In the genomic region with DNA sequence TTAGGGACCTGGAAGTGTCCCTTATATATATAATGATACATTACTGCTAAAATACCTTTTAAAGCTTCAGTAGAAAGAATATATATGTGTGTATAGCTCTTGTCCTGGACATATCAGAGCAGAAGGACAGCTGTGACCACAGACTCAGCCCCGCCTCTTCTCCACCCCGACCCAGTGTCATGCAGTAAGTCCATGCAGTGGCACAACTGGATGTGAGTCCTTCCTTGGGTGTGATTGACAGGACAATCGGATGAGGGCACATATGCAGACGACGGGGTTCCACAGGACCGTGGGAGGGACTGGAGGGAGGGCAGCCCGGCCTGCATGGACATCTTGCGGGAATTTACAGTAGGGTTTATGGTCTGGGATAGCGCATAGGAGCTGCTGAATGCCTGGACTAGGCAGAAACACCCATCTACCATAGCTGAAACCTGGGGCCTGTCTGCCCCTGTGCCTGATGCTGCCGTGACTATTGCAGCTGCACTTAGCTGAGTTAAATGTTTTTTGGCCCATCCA, we compare ENCODE assay signal across 20 mouse cellular contexts.
DNase-seq lines count a peak whose midpoint lies in the region; ATAC-seq and TF ChIP-seq lines count a peak whose summit lies in the region.
"Had no signal": no experiment of that assay in that cellular context is flagged by ENCODE, and none has a peak within 500 bp of the region (broad histone marks: within the 10 kb centered on the region; RNA-seq: fewer than 3 reads in every experiment).

No protein-coding gene starts in this region.

- no peaks in the 10 kb centered on the region for H3K27me3 ChIP-seq in hindbrain, postnatal 0 days (ENCODE audit: insufficient read depth, low read length)
- no peaks in the 10 kb centered on the region for H3K27me3 ChIP-seq in hindbrain, embryonic 16.5 days (replicated peaks; ENCODE audit: control insufficient read depth, insufficient read depth, low read length)
- H3K27me3 ChIP-seq in midbrain, embryonic 11.5 days (ENCODE audit: control insufficient read depth, insufficient read depth, low read length): no peaks in the 10 kb centered on the region
- H3K27me3 ChIP-seq in midbrain, embryonic 10.5 days (ENCODE audit: low read depth, poor library complexity, severe bottlenecking): peaks cover 46% of the 10 kb centered on the region
- no peaks in the 10 kb centered on the region for H3K27me3 ChIP-seq in embryonic facial prominence, embryonic 15.5 days
- H3K27me3 ChIP-seq in midbrain, embryonic 15.5 days (replicated peaks): no peaks in the 10 kb centered on the region
- H3K27me3 ChIP-seq: embryonic facial prominence, embryonic 12.5 days; forebrain, embryonic 12.5 days; lung, embryonic 15.5 days had no signal

- no peak overlapping the region for H3K4me2 ChIP-seq in hindbrain, postnatal 0 days (ENCODE audit: low read depth, low read length)
- H3K4me2 ChIP-seq in hindbrain, embryonic 16.5 days (ENCODE audit: low read length): no peak overlapping the region
- H3K4me2 ChIP-seq in midbrain, embryonic 11.5 days: no peak overlapping the region
- no peak overlapping the region for H3K4me2 ChIP-seq in embryonic facial prominence, embryonic 15.5 days (replicated peaks)
- H3K4me2 ChIP-seq in midbrain, embryonic 15.5 days: no peak overlapping the region
- H3K4me2 ChIP-seq: embryonic facial prominence, embryonic 12.5 days; forebrain, embryonic 12.5 days; lung, embryonic 15.5 days had no signal

- WGBS in hindbrain, postnatal 0 days: 93% methylated on average over 10 of the region's 10 CpGs
- WGBS in hindbrain, embryonic 16.5 days: 92% methylated on average over 10 of the region's 10 CpGs
- 93% methylated on average over 10 of the region's 10 CpGs for WGBS in midbrain, embryonic 11.5 days
- 95% methylated on average over 10 of the region's 10 CpGs for WGBS in midbrain, embryonic 10.5 days
- WGBS in embryonic facial prominence, embryonic 15.5 days: 93% methylated on average over 10 of the region's 10 CpGs
- 91% methylated on average over 10 of the region's 10 CpGs for WGBS in midbrain, embryonic 15.5 days

- H3K4me3 ChIP-seq in hindbrain, postnatal 0 days (ENCODE audit: low read length): no peak overlapping the region
- no peak overlapping the region for H3K4me3 ChIP-seq in hindbrain, embryonic 16.5 days (ENCODE audit: low read length)
- H3K4me3 ChIP-seq in midbrain, embryonic 11.5 days (ENCODE audit: low read depth, low read length): no peak overlapping the region
- no peak overlapping the region for H3K4me3 ChIP-seq in midbrain, embryonic 10.5 days
- H3K4me3 ChIP-seq in embryonic facial prominence, embryonic 15.5 days (replicated peaks): no peak overlapping the region
- H3K4me3 ChIP-seq in midbrain, embryonic 15.5 days: no peak overlapping the region
- H3K4me3 ChIP-seq: embryonic facial prominence, embryonic 12.5 days; forebrain, embryonic 12.5 days; heart, adult 2 months; left cerebral cortex, adult 2 months; lung, embryonic 15.5 days had no signal

- H3K9me3 ChIP-seq in hindbrain, postnatal 0 days (ENCODE audit: low read length): no peaks in the 10 kb centered on the region
- H3K9me3 ChIP-seq in hindbrain, embryonic 16.5 days (ENCODE audit: control insufficient read depth, low read length): no peaks in the 10 kb centered on the region
- H3K9me3 ChIP-seq in midbrain, embryonic 11.5 days (ENCODE audit: control insufficient read depth, low read length): no peaks in the 10 kb centered on the region
- peaks cover 5% of the 10 kb centered on the region; the same call in 1 of the 2 replicates for H3K9me3 ChIP-seq in midbrain, embryonic 10.5 days (replicated peaks)
- no peaks in the 10 kb centered on the region for H3K9me3 ChIP-seq in embryonic facial prominence, embryonic 15.5 days (replicated peaks)
- H3K9me3 ChIP-seq in midbrain, embryonic 15.5 days: no peaks in the 10 kb centered on the region
- H3K9me3 ChIP-seq: embryonic facial prominence, embryonic 12.5 days; forebrain, embryonic 12.5 days; lung, embryonic 15.5 days had no signal

- no peak overlapping the region for H3K27ac ChIP-seq in hindbrain, postnatal 0 days
- H3K27ac ChIP-seq in hindbrain, embryonic 16.5 days (ENCODE audit: low read depth, low read length): no peak overlapping the region
- no peak overlapping the region for H3K27ac ChIP-seq in midbrain, embryonic 11.5 days (ENCODE audit: low read depth, low read length)
- no peak overlapping the region for H3K27ac ChIP-seq in midbrain, embryonic 10.5 days (replicated peaks)
- H3K27ac ChIP-seq in embryonic facial prominence, embryonic 15.5 days (replicated peaks): no peak overlapping the region
- H3K27ac ChIP-seq in midbrain, embryonic 15.5 days: no peak overlapping the region
- H3K27ac ChIP-seq: embryonic facial prominence, embryonic 12.5 days; forebrain, embryonic 12.5 days; heart, adult 2 months; left cerebral cortex, adult 2 months; lung, embryonic 15.5 days had no signal

- no peaks in the 10 kb centered on the region for H3K4me1 ChIP-seq in hindbrain, postnatal 0 days (ENCODE audit: insufficient read depth, low read length)
- H3K4me1 ChIP-seq in hindbrain, embryonic 16.5 days (ENCODE audit: control insufficient read depth, insufficient read depth, low read depth, low read length): no peaks in the 10 kb centered on the region
- H3K4me1 ChIP-seq in midbrain, embryonic 11.5 days (ENCODE audit: control insufficient read depth, insufficient read depth, low read length): peaks cover 3% of the 10 kb centered on the region; the same call in 1 of the 2 replicates
- peaks cover 12% of the 10 kb centered on the region for H3K4me1 ChIP-seq in midbrain, embryonic 10.5 days
- H3K4me1 ChIP-seq in embryonic facial prominence, embryonic 15.5 days: no peaks in the 10 kb centered on the region
- H3K4me1 ChIP-seq in midbrain, embryonic 15.5 days: peaks cover 7% of the 10 kb centered on the region; the same call in 1 of the 2 replicates
- H3K4me1 ChIP-seq: embryonic facial prominence, embryonic 12.5 days; lung, embryonic 15.5 days had no signal

- DNase-seq in hindbrain, postnatal 0 days (ENCODE audit: low spot score): no peak
- no peak for DNase-seq in midbrain, embryonic 11.5 days (ENCODE audit: low spot score, missing footprints)
- no peak for DNase-seq in midbrain, embryonic 10.5 days (ENCODE audit: low spot score)
- DNase-seq in layer of hippocampus, postnatal 10 days (ENCODE audit: low spot score in 2 of 2): no peak
- no peak for DNase-seq in urinary bladder, adult 2 months (ENCODE audit: low spot score)
- DNase-seq: cerebellum, adult 8-10 months; gastrocnemius, postnatal 25 days; heart, adult 2 months; kidney, adult 11 months; kidney, postnatal 14 days; left cerebral cortex, postnatal 4 days; lung, postnatal 4 days; thymus, postnatal 14 days had no signal

- peaks cover 4% of the 10 kb centered on the region; the same call in 1 of the 2 replicates for H3K36me3 ChIP-seq in hindbrain, postnatal 0 days (ENCODE audit: insufficient read depth, low read length)
- H3K36me3 ChIP-seq in hindbrain, embryonic 16.5 days (ENCODE audit: control insufficient read depth, insufficient read depth, low read length): peaks cover 5% of the 10 kb centered on the region
- H3K36me3 ChIP-seq in midbrain, embryonic 11.5 days (ENCODE audit: control insufficient read depth, insufficient read depth, low read length): 0 out of 2 replicates have a peak, but pooled peaks cover 3% of the 10 kb centered on the region
- H3K36me3 ChIP-seq in midbrain, embryonic 10.5 days: peaks cover 40% of the 10 kb centered on the region
- H3K36me3 ChIP-seq in embryonic facial prominence, embryonic 15.5 days: peaks cover 10% of the 10 kb centered on the region; the same call in 1 of the 2 replicates
- H3K36me3 ChIP-seq in midbrain, embryonic 15.5 days (replicated peaks): 0 out of 2 replicates have a peak, but pooled peaks cover 5% of the 10 kb centered on the region

- no peak for TF ChIP-seq CTCF in hindbrain, postnatal 0 days (IDR thresholded peaks at IDR 0.05; ENCODE audit: low read depth)

- H3K9ac ChIP-seq in hindbrain, postnatal 0 days (replicated peaks; ENCODE audit: low read length): no peak overlapping the region
- no peak overlapping the region for H3K9ac ChIP-seq in hindbrain, embryonic 16.5 days (ENCODE audit: low read depth, low read length)
- H3K9ac ChIP-seq in midbrain, embryonic 11.5 days (ENCODE audit: low read length): no peak overlapping the region
- H3K9ac ChIP-seq in embryonic facial prominence, embryonic 15.5 days: no peak overlapping the region
- no peak overlapping the region for H3K9ac ChIP-seq in midbrain, embryonic 15.5 days
- H3K9ac ChIP-seq: embryonic facial prominence, embryonic 12.5 days; forebrain, embryonic 12.5 days; lung, embryonic 15.5 days had no signal

- 0 out of 2 replicates have a peak, but pooled peaks have one; percentile 15 for ATAC-seq in hindbrain, postnatal 0 days
- no peak for ATAC-seq in hindbrain, embryonic 16.5 days
- peak; percentile 46; the same call in 1 of the 2 replicates for ATAC-seq in midbrain, embryonic 11.5 days (ENCODE audit: low FRiP score)
- ATAC-seq in embryonic facial prominence, embryonic 15.5 days (ENCODE audit: insufficient number of reproducible peaks, low FRiP score, low TSS enrichment, low read depth): peak; percentile 29; the same call in 1 of the 2 replicates
- ATAC-seq in midbrain, embryonic 15.5 days (replicated peaks): peak; percentile 43; the same call in 1 of the 2 replicates
